Mouse (Mus musculus): ENCODE measurements at regions not wholly inside any gene's neighbourhood (a gene's known extent, or its start where the extent isn't known, plus 50 kb on each side); places are given as distances from the start of the nearest gene placed in this dataset.

DNA sequence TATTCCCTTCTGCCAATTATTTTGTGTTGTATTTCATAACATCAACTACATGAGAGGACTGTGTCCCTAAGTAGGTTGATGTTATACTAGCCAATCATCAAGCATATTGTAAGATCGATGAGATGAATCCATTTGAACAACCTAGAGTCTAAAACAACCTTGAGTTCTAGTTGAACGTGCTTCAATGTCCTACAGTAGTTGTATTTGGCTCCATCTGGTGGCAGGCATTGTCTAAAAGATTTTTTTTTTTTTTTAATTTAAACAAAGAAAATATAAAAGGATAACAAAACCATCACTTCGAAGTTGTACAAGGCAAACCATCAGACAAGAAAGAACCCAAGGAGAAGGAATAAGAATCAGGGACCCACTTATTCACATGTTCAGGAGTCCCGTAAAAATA, 114.4 kb downstream of the Pih1d3 start:
- peak; percentile 2 for DNase-seq (ENCODE audit: low read depth, low spot score)

DNA sequence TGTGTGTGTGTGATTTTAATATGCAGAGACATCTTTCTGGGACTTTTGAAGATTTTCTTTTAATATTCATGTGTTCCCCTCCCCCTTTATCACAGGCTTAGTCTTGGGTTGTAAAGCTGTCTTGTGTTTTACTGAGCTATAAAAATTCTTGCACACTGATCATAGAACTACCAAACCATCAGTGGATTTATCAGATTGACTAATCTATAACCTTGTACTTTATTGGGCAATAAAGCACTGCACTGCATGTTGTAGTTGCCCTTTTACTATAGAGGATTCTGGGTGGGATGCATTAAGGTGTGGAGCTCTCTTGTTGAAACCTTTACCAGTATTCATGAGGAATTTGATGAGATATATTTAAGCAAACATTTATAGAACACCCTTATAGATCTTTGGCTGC, 141.3 kb downstream of the Pih1d3 start:
- DNase-seq (ENCODE audit: low read depth, low spot score): no peak

DNA sequence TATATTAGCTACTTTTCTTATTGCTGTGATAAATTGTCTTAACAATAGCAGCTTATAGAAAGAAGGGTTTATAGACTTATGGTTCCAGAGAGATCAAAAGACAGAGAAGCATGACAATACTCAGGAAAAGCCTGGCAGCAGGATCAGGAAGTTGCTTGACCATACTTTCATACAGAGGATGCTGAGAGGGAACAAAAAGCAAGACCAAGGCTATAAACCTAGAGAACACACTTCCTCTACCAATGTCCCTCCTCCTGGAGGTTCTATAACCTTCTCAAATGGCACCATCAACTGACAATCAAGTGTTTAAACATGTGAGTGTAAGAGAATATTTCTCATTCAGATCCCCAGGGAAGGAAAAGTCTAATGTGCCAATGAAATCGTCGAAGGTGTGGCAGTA, 154.7 kb downstream of the Pih1d3 start:
- DNase-seq (ENCODE audit: low read depth, low spot score): no peak

DNA sequence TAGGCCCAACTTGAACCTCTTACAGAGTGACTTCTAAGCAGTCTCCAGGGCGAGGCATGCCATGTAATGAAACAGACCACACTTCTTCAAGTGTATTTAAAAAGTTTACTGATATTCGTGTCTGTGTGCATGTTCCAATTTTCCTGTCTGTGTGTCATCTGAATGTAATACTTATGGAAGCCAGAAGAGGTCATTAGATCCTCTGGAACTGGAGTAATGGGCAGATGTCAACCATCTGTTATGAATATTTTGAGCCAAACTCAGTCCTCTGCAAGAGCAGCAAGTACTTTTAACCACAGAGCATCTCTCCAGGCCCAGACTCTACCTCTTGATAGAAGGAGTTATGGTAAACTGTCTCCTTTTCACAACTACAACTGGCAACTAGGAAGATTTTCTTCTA, 156.4 kb downstream of the Pih1d3 start:
- no peak for DNase-seq (ENCODE audit: low read depth, low spot score)

DNA sequence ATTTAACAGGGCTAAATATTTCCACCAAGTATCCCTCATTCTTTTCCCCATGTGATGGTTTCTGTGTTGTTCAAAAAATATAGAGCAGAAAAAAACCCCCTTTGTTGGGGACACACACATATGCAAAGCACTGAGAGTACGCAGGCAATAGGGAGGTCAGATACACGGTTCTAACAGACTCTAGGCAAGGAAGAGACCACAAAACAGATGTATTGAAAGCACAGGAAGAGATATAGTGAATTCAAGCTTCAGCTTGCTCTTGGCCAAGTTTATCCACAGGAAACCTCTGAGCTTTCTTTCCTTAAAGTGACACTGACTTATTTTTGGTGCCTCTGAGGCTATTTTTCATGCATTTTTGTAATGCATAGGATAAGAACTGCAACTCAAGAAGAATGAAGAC, 157.7 kb downstream of the Pih1d3 start:
- DNase-seq (ENCODE audit: low read depth, low spot score): no peak

DNA sequence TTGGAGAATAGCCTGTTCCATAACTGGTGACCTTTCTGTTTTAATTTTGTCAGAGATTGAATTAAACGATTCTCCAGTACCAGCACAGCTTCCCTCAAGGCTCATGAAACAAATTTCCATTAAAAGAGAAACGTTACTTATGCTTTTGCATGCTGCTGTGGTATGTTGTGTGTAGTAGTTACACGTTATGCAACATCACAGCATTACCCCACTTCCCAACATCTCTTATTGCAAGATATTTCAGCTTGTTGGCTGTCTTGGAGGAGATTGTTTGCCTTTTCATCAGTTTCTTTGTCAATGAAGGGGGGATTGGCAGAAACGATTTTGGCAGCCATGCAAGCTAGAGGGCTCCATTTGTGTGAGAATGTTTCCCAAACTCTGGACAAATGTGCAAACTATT, 159.6 kb downstream of the Pih1d3 start:
- DNase-seq (ENCODE audit: low read depth, low spot score): no peak

Measured in retina, adult 2 months (tissue).